Mouse (Mus musculus) heart, postnatal 0 days (tissue): Measurements from ENCODE around the gene Secisbp2.

Experiments
- CTCF ChIP-seq: IDR thresholded peaks from 2 replicates; pipeline ENCODE4 v1.5.1; 2016; ENCODE audit warnings: antibody characterized with exemption, control low read depth, low read depth
- EP300 ChIP-seq: IDR thresholded peaks from 2 replicates; pipeline ENCODE4 v1.6.1; 2016; ENCODE audit warnings: antibody characterized with exemption, low read depth

GRCm38 (mm10) chr13:51615815-51616214 is 35.7 kb upstream of the Secisbp2 start:
- TF ChIP-seq CTCF (no peak), EP300 (no peak)
